10 mouse cellular contexts compared by ENCODE assay signal in genomic region chr8:80853208-80853607, GRCm38 (mm10). TPM values are rescaled to one million over a fixed set of nuclear protein-coding genes. Genes with fewer than 3 reads are reported as not detected.
DNase-seq lines count a peak whose midpoint lies in the region; ATAC-seq and TF ChIP-seq lines count a peak whose summit lies in the region.
"Had no signal": no experiment of that assay in that cellular context is flagged by ENCODE, and none has a peak within 500 bp of the region (broad histone marks: within the 10 kb centered on the region; RNA-seq: fewer than 3 reads in every experiment).

No protein-coding gene starts in this region.

- H3K9me3 ChIP-seq in heart, embryonic 10.5 days: no peaks in the 10 kb centered on the region
- no peaks in the 10 kb centered on the region for H3K9me3 ChIP-seq in embryonic facial prominence, embryonic 11.5 days (replicated peaks; ENCODE audit: control insufficient read depth, low read length)
- H3K9me3 ChIP-seq in lung, postnatal 0 days (ENCODE audit: low read length): no peaks in the 10 kb centered on the region
- H3K9me3 ChIP-seq in forebrain, embryonic 13.5 days (replicated peaks): no peaks in the 10 kb centered on the region
- H3K9me3 ChIP-seq: neural tube, embryonic 12.5 days had no signal

- peak overlapping the region; percentile 10; the same call in 1 of the 2 replicates for H3K4me3 ChIP-seq in heart, embryonic 10.5 days
- H3K4me3 ChIP-seq in layer of hippocampus, adult 2 months: no peak overlapping the region
- H3K4me3 ChIP-seq in embryonic facial prominence, embryonic 11.5 days (ENCODE audit: low read depth, low read length): no peak overlapping the region
- H3K4me3 ChIP-seq in lung, postnatal 0 days (ENCODE audit: low read depth, low read length): 0 out of 2 replicates have a peak overlapping the region, but pooled peaks have one; percentile 5
- no peak overlapping the region for H3K4me3 ChIP-seq in forebrain, embryonic 13.5 days
- H3K4me3 ChIP-seq: neural tube, embryonic 12.5 days had no signal

- H3K4me2 ChIP-seq in embryonic facial prominence, embryonic 11.5 days (ENCODE audit: low read depth, low read length): no peak overlapping the region
- peak overlapping the region; percentile 38 for H3K4me2 ChIP-seq in lung, postnatal 0 days (replicated peaks; ENCODE audit: low read depth, low read length)
- no peak overlapping the region for H3K4me2 ChIP-seq in forebrain, embryonic 13.5 days
- H3K4me2 ChIP-seq: neural tube, embryonic 12.5 days had no signal

- H3K27me3 ChIP-seq in heart, embryonic 10.5 days (ENCODE audit: insufficient read depth, poor library complexity, severe bottlenecking): no peaks in the 10 kb centered on the region
- H3K27me3 ChIP-seq in embryonic facial prominence, embryonic 11.5 days (ENCODE audit: control insufficient read depth, insufficient read depth, low read length): no peaks in the 10 kb centered on the region
- no peaks in the 10 kb centered on the region for H3K27me3 ChIP-seq in lung, postnatal 0 days (replicated peaks; ENCODE audit: insufficient read depth, low read length)
- no peaks in the 10 kb centered on the region for H3K27me3 ChIP-seq in forebrain, embryonic 13.5 days
- H3K27me3 ChIP-seq: neural tube, embryonic 12.5 days had no signal

- peaks cover 69% of the 10 kb centered on the region for H3K4me1 ChIP-seq in heart, embryonic 10.5 days
- no peaks in the 10 kb centered on the region for H3K4me1 ChIP-seq in embryonic facial prominence, embryonic 11.5 days (ENCODE audit: control insufficient read depth, insufficient read depth, low read length)
- peaks cover 9% of the 10 kb centered on the region for H3K4me1 ChIP-seq in lung, postnatal 0 days (ENCODE audit: insufficient read depth, low read depth, low read length)
- H3K4me1 ChIP-seq in forebrain, embryonic 13.5 days: peaks cover 44% of the 10 kb centered on the region
- H3K4me1 ChIP-seq: neural tube, embryonic 12.5 days had no signal

- WGBS in heart, embryonic 10.5 days: 57% methylated on average over 6 of the region's 6 CpGs
- WGBS in embryonic facial prominence, embryonic 11.5 days: 72% methylated on average over 6 of the region's 6 CpGs
- WGBS in lung, postnatal 0 days: 43% methylated on average over 6 of the region's 6 CpGs
- 74% methylated on average over 6 of the region's 6 CpGs for WGBS in forebrain, embryonic 13.5 days

- TF ChIP-seq EP300 in lung, postnatal 0 days (IDR thresholded peaks at IDR 0.05): peak; percentile 67; the same call in 1 of the 2 replicates

- H3K9ac ChIP-seq in embryonic facial prominence, embryonic 11.5 days (replicated peaks; ENCODE audit: low read length): no peak overlapping the region
- no peak overlapping the region for H3K9ac ChIP-seq in lung, postnatal 0 days (replicated peaks; ENCODE audit: low read depth)
- H3K9ac ChIP-seq in forebrain, embryonic 13.5 days: no peak overlapping the region
- H3K9ac ChIP-seq: neural tube, embryonic 12.5 days had no signal

- ATAC-seq in embryonic facial prominence, embryonic 11.5 days (replicated peaks; ENCODE audit: insufficient number of reproducible peaks, low FRiP score, low TSS enrichment, low read depth): no peak
- peak; percentile 75 for ATAC-seq in lung, postnatal 0 days
- no peak for ATAC-seq in forebrain, embryonic 13.5 days
- ATAC-seq: forebrain, embryonic 16.5 days had no signal

- no peak for DNase-seq in heart, embryonic 10.5 days (ENCODE audit: low spot score)
- no peak for DNase-seq in heart, postnatal 4 days
- no peak for DNase-seq in layer of hippocampus, adult 2 months (ENCODE audit: low spot score in 2 of 2)
- no peak for DNase-seq in layer of hippocampus, adult 11-12 months (ENCODE audit: low spot score)
- DNase-seq in embryonic facial prominence, embryonic 11.5 days (ENCODE audit: low spot score): peak; percentile 48
- DNase-seq in lung, postnatal 0 days (ENCODE audit: low spot score): peak; percentile 89
- no peak for DNase-seq in layer of hippocampus, postnatal 14 days (ENCODE audit: low spot score in 2 of 2)

- TF ChIP-seq CTCF in layer of hippocampus, adult 2 months (conservative IDR thresholded peaks at IDR 0.05): no peak
- no peak for TF ChIP-seq CTCF in lung, postnatal 0 days (IDR thresholded peaks at IDR 0.05)

- peak overlapping the region; percentile 83 for H3K27ac ChIP-seq in heart, embryonic 10.5 days
- 0 out of 2 replicates have a peak overlapping the region, but pooled peaks have one; percentile 36 for H3K27ac ChIP-seq in layer of hippocampus, adult 2 months
- H3K27ac ChIP-seq in embryonic facial prominence, embryonic 11.5 days (replicated peaks; ENCODE audit: low read depth, low read length): no peak overlapping the region
- peak overlapping the region; percentile 78 for H3K27ac ChIP-seq in lung, postnatal 0 days (ENCODE audit: low read length)
- H3K27ac ChIP-seq in forebrain, embryonic 13.5 days: no peak overlapping the region
- H3K27ac ChIP-seq: neural tube, embryonic 12.5 days had no signal

- peaks cover 3% of the 10 kb centered on the region; the same call in 1 of the 2 replicates for H3K36me3 ChIP-seq in heart, embryonic 10.5 days
- no peaks in the 10 kb centered on the region for H3K36me3 ChIP-seq in embryonic facial prominence, embryonic 11.5 days (replicated peaks; ENCODE audit: control insufficient read depth, insufficient read depth, low read depth, low read length)
- no peaks in the 10 kb centered on the region for H3K36me3 ChIP-seq in lung, postnatal 0 days (ENCODE audit: insufficient read depth, low read length)
- no peaks in the 10 kb centered on the region for H3K36me3 ChIP-seq in forebrain, embryonic 13.5 days (ENCODE audit: poor library complexity, severe bottlenecking)
- H3K36me3 ChIP-seq: neural tube, embryonic 12.5 days had no signal

RNA-seq across cellular contexts. Expression of gene Gab1, which starts 27.1 kb away (rescaled TPM):
- 24.8 and 37.6 TPM in 2 replicates for polyA plus RNA-seq in heart, embryonic 10.5 days (2016; fragmentation: Nextera tagmentation; extraction: Ambion mirVana)
- total RNA-seq in heart, postnatal 4 days (2021): 10 to 100 TPM; 52.2 to 58.7 TPM
- 10 to 100 TPM; 14.8 to 17.5 TPM for total RNA-seq in layer of hippocampus, adult 2 months (2021)
- 25.9 and 27.6 TPM in 2 replicates for polyA plus RNA-seq in embryonic facial prominence, embryonic 11.5 days (2014; fragmentation: Nextera tagmentation; extraction: Ambion mirVana)
- 16.9 and 18.9 TPM in 2 replicates for polyA plus RNA-seq in lung, postnatal 0 days (2015; fragmentation: Nextera tagmentation; extraction: Ambion mirVana)
- polyA plus RNA-seq in forebrain, embryonic 13.5 days (2015; fragmentation: Nextera tagmentation; extraction: Ambion mirVana): 10.8 TPM in 2 replicates
- total RNA-seq in layer of hippocampus, postnatal 14 days (2021): 10 to 100 TPM; 19.2 to 21.1 TPM

Comparison
In these comparisons a context has a peak if more than half of its experiments do, and no peak if none do; other contexts are left out.
1. DNase-seq: peak in embryonic facial prominence, embryonic 11.5 days (single experiment) and lung, postnatal 0 days (single experiment); none in heart, embryonic 10.5 days (single experiment), heart, postnatal 4 days (single experiment), layer of hippocampus, adult 2 months (0 of 2), layer of hippocampus, adult 11-12 months (single experiment) and layer of hippocampus, postnatal 14 days (0 of 2).
2. H3K27ac ChIP-seq: peak in heart, embryonic 10.5 days (single experiment), layer of hippocampus, adult 2 months (single experiment) and lung, postnatal 0 days (single experiment); none in embryonic facial prominence, embryonic 11.5 days (single experiment) and forebrain, embryonic 13.5 days (single experiment).
3. H3K4me3 ChIP-seq: peak in heart, embryonic 10.5 days (single experiment) and lung, postnatal 0 days (single experiment); none in layer of hippocampus, adult 2 months (single experiment), embryonic facial prominence, embryonic 11.5 days (single experiment) and forebrain, embryonic 13.5 days (single experiment).